Mouse (Mus musculus): Measurements from ENCODE around the gene Tmod3.

DNA sequence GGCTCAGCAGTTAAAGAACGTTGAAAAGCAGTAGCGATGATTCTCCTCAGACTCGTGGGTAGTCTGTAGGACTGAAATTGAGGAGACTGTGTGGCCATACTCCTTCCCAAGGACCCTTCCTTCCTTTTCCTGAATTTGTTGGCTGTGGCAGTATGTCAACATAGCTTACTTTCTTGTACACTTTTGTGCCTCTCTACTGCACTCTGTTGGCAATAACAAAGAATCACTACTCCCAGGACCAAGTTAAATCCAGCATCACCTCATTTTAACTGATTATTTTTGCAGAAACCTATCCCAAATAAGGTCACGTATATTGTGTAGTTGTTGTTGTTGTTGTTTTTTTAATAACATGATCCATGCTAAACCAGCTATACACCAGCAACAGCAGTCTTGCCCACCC is 92.8 kb downstream of the Tmod3 start:
- TF ChIP-seq POLR2A (IDR thresholded peaks at IDR 0.05; ENCODE audit: control insufficient read depth in 1 of 2, insufficient read depth in 1 of 2, low read depth in 1 of 2, low read length in 2 of 2, poor library complexity in 1 of 2): no peak
- TF ChIP-seq CTCF (IDR thresholded peaks at IDR 0.05 in 2 of 3, conservative IDR thresholded peaks at IDR 0.05 in 1 of 3; ENCODE audit: control insufficient read depth in 1 of 3, insufficient read depth in 1 of 3, low read depth in 2 of 3, low read length in 3 of 3, poor library complexity in 1 of 3, severe bottlenecking in 1 of 3): peak in 2 of 3 experiments; percentile 22 to 48; a peak in 3 of 6 replicates
- no peak for TF ChIP-seq EP300 (IDR thresholded peaks at IDR 0.05; ENCODE audit: low read depth in 1 of 2, low read length in 2 of 2)
- no peak for TF ChIP-seq ZC3H11A (IDR thresholded peaks at IDR 0.05; ENCODE audit: low read depth, low read length)
- no peak for TF ChIP-seq HCFC1 (IDR thresholded peaks at IDR 0.05; ENCODE audit: low read depth, low read length)
- no peak for TF ChIP-seq ZMIZ1 (IDR thresholded peaks at IDR 0.05; ENCODE audit: low read depth, low read length)
- no peak for TF ChIP-seq CHD2 (IDR thresholded peaks at IDR 0.05; ENCODE audit: low read length)
- TF ChIP-seq POLR2AphosphoS5 (IDR thresholded peaks at IDR 0.05; ENCODE audit: borderline replicate concordance, low read depth, low read length): no peak
- no peak for TF ChIP-seq ELF1 (IDR thresholded peaks at IDR 0.05; ENCODE audit: low read depth, low read length)
- no peak for TF ChIP-seq MAX (IDR thresholded peaks at IDR 0.05; ENCODE audit: low read length)
- no peak for TF ChIP-seq BHLHE40 (IDR thresholded peaks at IDR 0.05; ENCODE audit: borderline replicate concordance, low read depth, low read length)
- TF ChIP-seq GATA1 (IDR thresholded peaks at IDR 0.05; ENCODE audit: low read depth, low read length): no peak
- no peak for TF ChIP-seq ZKSCAN1 (IDR thresholded peaks at IDR 0.05; ENCODE audit: low read depth, low read length)
- TF ChIP-seq USF1 (IDR thresholded peaks at IDR 0.05; ENCODE audit: low read depth, low read length): no peak

Measured in MEL (cell line).